Mouse (Mus musculus) heart, embryonic 10.5 days (tissue): ENCODE results near the gene Efhd2. TPM values are rescaled to one million over a fixed set of nuclear protein-coding genes. Genes with fewer than 3 reads are reported as not detected.

Source experiments
- DNase-seq: peaks from one replicate; pipeline ENCODE4 v3.0.0-alpha.2; 2017; ENCODE audit warnings: low spot score
- H3K27ac ChIP-seq: fragments of 300-500 bp; sonication (generic); 2 replicates; pipeline ENCODE4 v1.5.1; 2016; ENCODE audit warnings: mild to moderate bottlenecking
- H3K27me3 ChIP-seq: fragments of 300-500 bp; sonication (generic); 2 replicates; pipeline ENCODE4 v1.6.1; 2016; ENCODE audit warnings: mild to moderate bottlenecking; ENCODE audit not compliant: poor library complexity, insufficient read depth, severe bottlenecking
- H3K36me3 ChIP-seq: fragments of 300-500 bp; sonication (generic); 2 replicates; pipeline ENCODE4 v1.6.1; 2016; ENCODE audit warnings: mild to moderate bottlenecking, moderate library complexity
- H3K4me1 ChIP-seq: fragments of 300-500 bp; sonication (generic); 2 replicates; pipeline ENCODE4 v1.6.1; 2016; ENCODE audit warnings: mild to moderate bottlenecking
- H3K4me3 ChIP-seq: fragments of 300-500 bp; sonication (generic); 2 replicates; pipeline ENCODE4 v1.5.1; 2016; ENCODE audit warnings: mild to moderate bottlenecking, moderate library complexity
- H3K9me3 ChIP-seq: fragments of 300-500 bp; sonication (generic); 2 replicates; pipeline ENCODE4 v1.6.1; 2016; ENCODE audit warnings: mild to moderate bottlenecking, moderate library complexity
- WGBS: fragments of 180-500 bp; shearing (Covaris S2); methylation state at CpG from one replicate; pipeline ENCODE4 v1.1.7; 2016; 5-methylcytosine and 5-hydroxymethylcytosine counted together
- polyA plus RNA-seq: library from polyadenylated mRNA; unstranded; fragments of >200 nt; fragmentation: Nextera tagmentation; extraction: Ambion mirVana; gene quantifications from 2 replicates; pipeline ENCODE4 v1.2.1, GENCODE M21; 2016

Gene Efhd2
- polyA plus RNA-seq, 1 experiment from 2014 or later: 139 TPM

- no peak overlapping the region for H3K4me3 ChIP-seq
- no peaks in the 10 kb centered on the region for H3K27me3 ChIP-seq
- DNase-seq: no peak
- 82% methylated on average over 2 of the region's 2 CpGs for WGBS
- H3K36me3 ChIP-seq: no peaks in the 10 kb centered on the region
- no peak overlapping the region for H3K27ac ChIP-seq
- peaks cover 8% of the 10 kb centered on the region; the same call in 1 of the 2 replicates for H3K4me1 ChIP-seq
- no peaks in the 10 kb centered on the region for H3K9me3 ChIP-seq
Measured at GRCm38 (mm10) chr4:141827401-141827800, 47.3 kb downstream of the Efhd2 start.

GRCm38 (mm10) chr4:141826060-141826459 is 48.7 kb downstream of the Efhd2 start, which contains the start of gene Cela2a:
Cela2a (minus strand) TSS chr4:141826160.
- no peak within 1 kb of the TSS for H3K4me3 ChIP-seq
- 65% methylated on average over 5 of the region's 5 CpGs for whole genome bisulfite sequencing
- no peaks in the 10 kb centered on the region for H3K36me3 ChIP-seq
- H3K27me3 ChIP-seq: no peaks in the 10 kb centered on the region
- H3K27ac ChIP-seq: no peak within 1 kb of the TSS
- H3K4me1 ChIP-seq: peaks cover 19% of the 10 kb centered on the region
- no peaks in the 10 kb centered on the region for H3K9me3 ChIP-seq
- no peak for DNase-seq

GRCm38 (mm10) chr4:141822979-141823378 is 51.7 kb downstream of the Efhd2 start:
- Histone ChIP-seq H3K4me1 (peaks cover 18% of the 10 kb centered on the region), H3K9me3 (no peaks in the 10 kb centered on the region), H3K27me3 (no peaks in the 10 kb centered on the region), H3K36me3 (no peaks in the 10 kb centered on the region), H3K4me3 (no peak overlapping the region), H3K27ac (no peak overlapping the region)
- DNase-seq: no peak
- WGBS: 47% methylated on average over 3 of the region's 3 CpGs

GRCm38 (mm10) chr4:141822089-141822488 is 52.6 kb downstream of the Efhd2 start:
- no peak overlapping the region for H3K4me3 ChIP-seq
- no peaks in the 10 kb centered on the region for H3K9me3 ChIP-seq
- no peak for DNase-seq
- H3K27me3 ChIP-seq: no peaks in the 10 kb centered on the region
- no peaks in the 10 kb centered on the region for H3K36me3 ChIP-seq
- 62% methylated on average over 10 of the region's 10 CpGs for WGBS
- 0 out of 2 replicates have a peak overlapping the region, but pooled peaks have one; percentile 11 for H3K27ac ChIP-seq
- H3K4me1 ChIP-seq: peaks cover 15% of the 10 kb centered on the region

- 0 out of 2 replicates have a peak overlapping the region, but pooled peaks have one; percentile 11 for H3K27ac ChIP-seq
- peaks cover 1% of the 10 kb centered on the region; the same call in 1 of the 2 replicates for H3K36me3 ChIP-seq
- DNase-seq: no peak
- no peak overlapping the region for H3K4me3 ChIP-seq
- H3K27me3 ChIP-seq: no peaks in the 10 kb centered on the region
- 58% methylated on average over 3 of the region's 3 CpGs for whole genome bisulfite sequencing
- no peaks in the 10 kb centered on the region for H3K9me3 ChIP-seq
- H3K4me1 ChIP-seq: peaks cover 15% of the 10 kb centered on the region
Measured at GRCm38 (mm10) chr4:141821178-141821577, 53.5 kb downstream of the Efhd2 start.

GRCm38 (mm10) chr4:141819316-141819715 is 55.4 kb downstream of the Efhd2 start:
- H3K4me1 ChIP-seq: peaks cover 15% of the 10 kb centered on the region
- H3K4me3 ChIP-seq: no peak overlapping the region
- no peaks in the 10 kb centered on the region for H3K9me3 ChIP-seq
- H3K27ac ChIP-seq: no peak overlapping the region
- WGBS: 84% methylated on average over 7 of the region's 7 CpGs
- peaks cover 17% of the 10 kb centered on the region for H3K36me3 ChIP-seq
- DNase-seq: no peak
- no peaks in the 10 kb centered on the region for H3K27me3 ChIP-seq

GRCm38 (mm10) chr4:141818861-141819260 is 55.9 kb downstream of the Efhd2 start:
- no peaks in the 10 kb centered on the region for H3K9me3 ChIP-seq
- no peak overlapping the region for H3K27ac ChIP-seq
- 83% methylated on average over 13 of the region's 13 CpGs for WGBS

GRCm38 (mm10) chr4:141817706-141818105 is 57.0 kb downstream of the Efhd2 start:
- WGBS: 83% methylated on average over 10 of the region's 10 CpGs
- Histone ChIP-seq H3K9me3 (no peaks in the 10 kb centered on the region), H3K27me3 (no peaks in the 10 kb centered on the region), H3K4me3 (no peak overlapping the region), H3K36me3 (peaks cover 33% of the 10 kb centered on the region), H3K4me1 (peaks cover 15% of the 10 kb centered on the region), H3K27ac (no peak overlapping the region)
- no peak for DNase-seq

More at GRCm38 (mm10) chr4:141818861-141819260, 55.9 kb downstream of the Efhd2 start:
- Histone ChIP-seq H3K4me1 (peaks cover 15% of the 10 kb centered on the region), H3K27me3 (no peaks in the 10 kb centered on the region), H3K36me3 (peaks cover 22% of the 10 kb centered on the region), H3K4me3 (no peak overlapping the region)
- DNase-seq: no peak

- WGBS: 77% methylated on average over 14 of the region's 14 CpGs
- Histone ChIP-seq H3K9me3 (no peaks in the 10 kb centered on the region), H3K4me3 (no peak overlapping the region), H3K27me3 (no peaks in the 10 kb centered on the region), H3K27ac (no peak overlapping the region), H3K36me3 (peaks cover 40% of the 10 kb centered on the region), H3K4me1 (peaks cover 13% of the 10 kb centered on the region)
- DNase-seq: no peak
Measured at GRCm38 (mm10) chr4:141816776-141817655, 57.7 kb downstream of the Efhd2 start.

GRCm38 (mm10) chr4:141816267-141816666 is 58.5 kb downstream of the Efhd2 start:
- H3K27ac ChIP-seq: no peak overlapping the region
- no peaks in the 10 kb centered on the region for H3K9me3 ChIP-seq
- no peak for DNase-seq
- 80% methylated on average over 7 of the region's 7 CpGs for WGBS
- no peak overlapping the region for H3K4me3 ChIP-seq
- H3K4me1 ChIP-seq: peaks cover 6% of the 10 kb centered on the region
- peaks cover 47% of the 10 kb centered on the region for H3K36me3 ChIP-seq
- no peaks in the 10 kb centered on the region for H3K27me3 ChIP-seq

- H3K27ac ChIP-seq: no peak overlapping the region
- WGBS: 95% methylated on average over 7 of the region's 7 CpGs
- peaks cover 95% of the 10 kb centered on the region for H3K36me3 ChIP-seq
- H3K4me1 ChIP-seq: no peaks in the 10 kb centered on the region
- no peaks in the 10 kb centered on the region for H3K27me3 ChIP-seq
- no peaks in the 10 kb centered on the region for H3K9me3 ChIP-seq
- no peak for DNase-seq
- H3K4me3 ChIP-seq: no peak overlapping the region
Measured at GRCm38 (mm10) chr4:141811375-141811774, 63.3 kb downstream of the Efhd2 start.

- H3K9me3 ChIP-seq: no peaks in the 10 kb centered on the region
- WGBS: 89% methylated on average over 2 of the region's 2 CpGs
- no peak for DNase-seq
- no peaks in the 10 kb centered on the region for H3K27me3 ChIP-seq
- no peak overlapping the region for H3K27ac ChIP-seq
- H3K4me1 ChIP-seq: no peaks in the 10 kb centered on the region
- peaks cover 95% of the 10 kb centered on the region for H3K36me3 ChIP-seq
- H3K4me3 ChIP-seq: no peak overlapping the region
Measured at GRCm38 (mm10) chr4:141810975-141811374, 63.7 kb downstream of the Efhd2 start.

- H3K27me3 ChIP-seq: no peaks in the 10 kb centered on the region
- no peak overlapping the region for H3K4me3 ChIP-seq
- DNase-seq: no peak
- no peaks in the 10 kb centered on the region for H3K9me3 ChIP-seq
- no peaks in the 10 kb centered on the region for H3K4me1 ChIP-seq
- 76% methylated on average over 8 of the region's 8 CpGs for WGBS
- peaks cover 98% of the 10 kb centered on the region for H3K36me3 ChIP-seq
- H3K27ac ChIP-seq: no peak overlapping the region
Measured at GRCm38 (mm10) chr4:141809850-141810464, 64.8 kb downstream of the Efhd2 start.
